Mouse (Mus musculus) spleen, postnatal 36 days (tissue): ENCODE data around the gene Ptpre.
A peak's percentile ranks its signal among the peaks of the same experiment; 100 is the strongest.
"Not testable (repeated sequence)": the region's sequence is repeated elsewhere in the genome, so short reads cannot be mapped to it uniquely, and the experiment has no call there.

Experiments
- DNase-seq, 2 experiments: peaks; one replicate each; pipeline ENCODE4 v3.0.0; 2022; ENCODE audit warnings: low spot score in 2 of 2, mixed read lengths in 1 of 2

The Ptpre gene

DNA sequence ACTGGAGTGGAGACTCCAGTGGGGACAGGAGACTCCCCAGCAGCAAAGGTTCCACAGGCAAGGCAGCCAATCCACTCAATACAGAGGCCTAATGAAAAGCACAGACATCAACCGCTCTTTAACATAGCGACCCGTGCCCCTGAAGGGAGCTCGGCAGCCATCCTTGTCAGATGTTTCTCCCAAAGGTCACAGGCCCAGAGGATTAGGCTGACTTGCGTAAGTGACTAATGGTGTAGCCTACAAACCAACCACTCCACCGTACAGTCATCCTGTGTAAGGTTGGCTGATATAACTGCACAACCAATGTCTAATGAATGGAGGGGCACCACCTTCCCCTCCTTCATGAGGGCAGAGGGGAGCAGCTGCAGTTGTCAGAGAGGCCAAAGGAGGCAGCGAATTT is 152.1 kb downstream of the Ptpre start:
- no peak for DNase-seq

DNA sequence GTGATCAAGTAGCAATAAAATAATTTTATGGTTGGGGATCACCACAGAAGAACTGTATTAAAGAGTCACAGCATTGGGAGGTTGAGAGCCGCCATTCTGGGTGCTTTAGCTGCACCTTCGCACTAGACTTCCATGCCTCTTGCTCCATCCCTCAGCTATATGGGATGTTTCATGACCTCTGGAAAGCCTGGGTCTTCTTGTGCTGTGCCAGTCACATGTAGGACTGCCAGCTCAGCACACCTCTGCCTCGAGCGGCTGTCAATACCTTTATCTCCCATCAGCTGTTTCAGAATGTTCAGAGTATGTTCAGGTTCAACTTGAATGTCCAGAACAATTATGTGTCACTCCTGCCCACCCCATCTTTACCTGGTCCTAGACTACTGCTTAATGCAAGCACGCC is 154.7 kb downstream of the Ptpre start:
- DNase-seq = no peak

DNA sequence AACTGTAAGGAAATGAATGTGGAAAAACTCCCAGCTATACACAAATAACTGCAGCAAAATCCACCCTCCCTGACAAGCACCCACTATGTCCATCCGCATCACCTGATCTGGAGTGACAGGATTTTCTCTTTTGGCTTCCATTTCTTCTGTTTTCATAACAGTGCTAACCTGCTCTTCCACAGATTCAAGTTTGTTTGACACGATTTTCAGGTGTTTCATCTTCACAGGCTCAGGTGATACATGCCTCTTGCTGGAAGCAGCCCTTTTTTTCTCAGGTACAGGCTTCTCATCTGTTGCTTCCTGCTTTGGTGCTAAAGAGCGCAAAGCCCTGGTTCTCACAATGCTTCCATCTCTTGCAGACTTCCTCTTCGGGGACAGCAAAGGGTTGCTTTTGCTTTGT is 156.8 kb downstream of the Ptpre start:
- DNase-seq = no peak

DNA sequence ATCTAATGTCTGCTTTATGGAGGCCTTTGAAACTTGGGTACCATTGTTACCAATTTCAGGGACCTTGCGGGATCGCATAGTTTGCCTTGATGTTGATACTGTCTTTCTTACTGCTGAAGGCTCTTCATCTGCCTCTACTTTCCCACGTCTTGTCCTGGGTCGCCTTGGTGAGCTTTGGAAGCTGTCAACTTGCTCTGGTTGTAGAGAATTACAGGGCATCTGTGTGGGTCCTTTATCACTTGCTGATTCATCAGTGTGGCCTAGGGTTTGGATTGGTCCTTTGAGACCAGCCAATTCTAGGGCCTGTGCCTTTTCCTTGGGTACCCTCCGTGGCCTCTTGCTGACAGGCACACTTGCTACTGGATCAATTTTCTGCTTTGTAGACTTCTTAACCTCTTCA is 157.5 kb downstream of the Ptpre start:
- no peak for DNase-seq

DNA sequence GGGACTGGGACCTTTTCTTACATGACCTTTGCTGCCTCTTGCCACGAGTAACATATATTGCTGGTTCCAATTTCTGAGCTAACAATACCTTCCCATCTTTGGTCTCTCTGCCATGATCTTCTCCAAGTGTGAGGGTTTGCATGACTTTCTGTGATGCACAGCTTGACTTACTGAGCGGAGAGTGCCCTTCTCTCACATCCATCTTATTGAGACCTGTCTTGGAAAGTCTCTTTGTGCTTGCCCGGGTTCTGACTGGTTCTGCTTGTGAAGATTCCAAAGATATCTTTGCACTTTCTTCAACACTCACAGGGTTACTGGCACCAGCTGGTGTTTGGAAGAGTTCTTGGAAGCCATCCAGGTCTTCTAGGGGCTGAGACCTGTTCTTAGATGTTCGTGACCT is 158.8 kb downstream of the Ptpre start:
- no peak for DNase-seq

DNA sequence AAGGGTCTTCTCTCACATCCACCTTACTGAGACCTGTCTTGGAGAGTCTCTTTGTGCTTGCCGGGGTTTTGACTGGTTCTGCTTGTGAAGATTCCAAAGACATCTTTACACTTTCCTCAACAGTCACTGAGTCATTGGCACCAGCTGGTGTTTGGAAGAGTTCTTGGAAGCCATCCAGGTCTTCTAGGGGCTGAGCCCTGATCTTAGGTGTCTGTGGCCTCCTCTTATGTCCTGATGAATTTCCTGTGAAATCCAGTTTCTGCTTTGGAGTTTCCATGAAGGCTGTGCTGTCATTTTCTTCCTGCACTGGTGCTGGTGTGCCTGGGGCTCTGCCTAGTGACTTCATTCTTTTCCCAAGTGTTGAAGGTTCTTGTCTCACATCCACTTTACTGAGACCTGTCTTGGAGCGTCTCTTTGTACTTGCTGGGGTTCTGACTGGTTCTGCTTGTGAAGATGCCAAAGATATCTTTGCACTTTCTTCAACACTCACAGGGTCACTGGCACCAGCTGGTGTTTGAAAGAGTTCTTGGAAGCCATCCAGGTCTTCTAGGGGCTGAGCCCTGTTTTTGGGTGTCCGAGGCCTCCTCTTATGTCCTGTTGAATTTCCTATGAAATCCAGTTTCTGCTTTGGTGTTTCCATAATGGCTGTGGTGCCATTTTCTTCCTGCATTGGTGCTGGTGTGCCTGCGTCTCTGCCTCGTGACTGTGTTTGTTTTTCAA is 159.9 kb downstream of the Ptpre start:
- DNase-seq = not testable (repeated sequence)

DNA sequence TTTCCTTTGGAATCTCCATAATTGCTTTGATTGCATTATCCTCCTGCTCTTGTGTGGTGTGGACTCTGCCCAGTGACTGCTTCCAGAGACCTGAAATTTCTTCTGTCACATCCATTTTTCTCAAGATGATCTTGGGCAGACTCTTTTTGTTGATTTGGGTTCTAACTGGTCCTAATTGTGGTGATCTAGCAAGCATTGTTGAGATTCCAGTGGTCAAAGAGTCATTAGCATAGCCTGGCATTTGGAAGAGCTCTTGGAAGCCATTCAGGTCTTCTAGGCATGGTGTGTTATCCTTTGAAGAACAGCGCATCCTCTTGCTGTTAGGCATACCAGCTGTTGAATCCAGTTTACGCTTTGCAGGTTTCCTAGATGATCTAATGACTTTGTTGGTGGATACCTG is 161.1 kb downstream of the Ptpre start:
- no peak for DNase-seq

DNA sequence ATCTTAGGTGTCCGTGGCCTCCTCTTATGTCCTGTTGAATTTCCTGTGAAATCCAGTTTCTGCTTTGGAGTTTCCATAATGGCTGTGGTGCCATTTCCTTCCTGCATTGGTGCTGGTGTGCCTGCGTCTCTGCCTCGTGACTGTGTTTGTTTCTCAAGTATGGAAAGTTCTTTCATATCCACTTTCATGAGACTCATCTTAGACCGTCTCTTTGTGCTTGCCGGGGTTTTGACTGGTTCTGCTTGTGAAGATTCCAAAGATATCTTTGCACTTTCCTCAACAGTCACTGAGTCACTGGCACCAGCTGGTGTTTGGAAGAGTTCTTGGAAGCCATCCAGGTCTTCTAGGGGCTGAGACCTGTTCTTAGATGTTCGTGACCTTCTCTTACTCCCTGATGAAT is 162.1 kb downstream of the Ptpre start:
- not testable (repeated sequence) for DNase-seq

DNA sequence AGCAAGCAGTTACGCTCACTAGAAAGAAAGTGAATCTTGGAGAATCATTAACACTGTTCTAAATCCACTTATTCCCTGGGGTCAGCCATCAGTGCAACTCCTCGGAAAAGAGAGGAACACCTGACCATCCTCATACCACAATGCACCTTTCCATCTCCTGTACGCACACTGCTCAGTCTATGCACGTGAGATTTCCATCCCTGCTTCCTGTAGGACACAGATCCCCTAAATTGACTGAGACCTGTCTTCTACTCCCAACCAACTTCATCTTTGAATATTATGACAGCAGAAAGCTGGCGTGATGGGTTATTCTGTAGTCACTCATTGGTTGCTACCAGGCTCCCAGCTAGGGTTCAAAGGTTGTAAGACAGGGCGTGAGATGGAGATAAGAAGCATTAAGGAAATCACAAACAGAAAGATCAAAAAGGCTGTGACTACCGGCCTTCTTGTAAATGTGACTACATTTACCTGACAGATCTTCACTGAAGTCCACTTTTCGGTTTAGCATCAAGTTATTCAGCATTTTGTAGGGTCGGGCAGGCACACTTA is 166.4 kb downstream of the Ptpre start:
- no peak for DNase-seq

DNA sequence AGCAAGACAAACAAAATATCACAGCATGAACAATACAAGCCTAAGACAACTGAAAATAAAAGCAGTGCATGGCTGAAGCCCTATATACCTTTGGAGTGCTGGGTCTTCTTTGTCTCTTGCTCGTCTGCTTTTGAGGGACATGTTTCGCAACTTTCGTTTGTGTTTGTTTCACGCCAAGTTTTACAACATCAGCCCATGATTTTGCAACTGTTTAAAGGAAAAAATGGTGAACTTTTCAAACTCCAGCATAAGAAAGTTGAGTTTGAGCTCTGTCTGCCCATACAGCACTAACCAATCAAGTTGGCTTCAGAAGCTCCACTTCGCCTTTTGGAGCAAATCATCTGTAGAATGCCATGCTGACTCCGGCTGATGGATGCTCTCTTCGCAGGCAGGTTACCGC is 167.0 kb downstream of the Ptpre start:
- DNase-seq = no peak

DNA sequence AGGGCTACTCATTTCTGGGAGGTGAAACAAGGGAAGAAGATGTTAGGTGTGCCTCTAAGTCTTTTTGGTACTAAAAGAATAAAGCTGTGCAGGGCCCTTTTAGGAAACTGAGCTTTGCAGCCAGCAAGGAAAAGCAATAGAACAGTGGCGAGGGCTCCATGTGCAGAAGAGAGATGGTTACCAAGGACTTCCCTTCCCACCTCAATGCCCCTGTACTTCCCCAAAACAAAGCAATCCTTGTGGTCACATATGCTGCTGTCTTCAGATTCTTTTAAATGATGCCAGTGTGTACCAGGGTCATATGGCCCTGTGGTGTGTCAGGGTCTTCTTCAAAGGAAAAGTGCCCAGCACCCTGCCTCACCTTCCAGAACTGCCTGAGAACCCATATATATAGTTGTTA is 167.8 kb downstream of the Ptpre start:
- no peak for DNase-seq

DNA sequence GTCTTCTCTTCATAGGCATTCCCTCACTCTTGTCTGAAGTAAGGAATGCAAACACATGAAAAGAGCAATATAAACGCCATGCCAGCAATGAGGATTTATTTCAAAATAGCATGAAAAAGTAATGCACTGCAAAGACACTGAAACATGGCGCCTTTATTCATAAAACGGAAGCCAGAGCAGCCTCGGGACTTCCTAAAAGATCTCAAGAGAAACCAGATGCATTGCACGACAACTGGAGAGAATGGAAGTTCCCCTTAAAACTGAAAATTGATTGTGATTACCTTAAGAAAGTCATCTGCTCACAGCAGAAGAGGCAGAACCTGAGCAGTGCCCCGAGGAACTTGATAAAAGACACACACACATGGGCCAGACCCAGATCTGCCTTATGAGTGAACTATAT is 168.5 kb downstream of the Ptpre start:
- DNase-seq = no peak

DNA sequence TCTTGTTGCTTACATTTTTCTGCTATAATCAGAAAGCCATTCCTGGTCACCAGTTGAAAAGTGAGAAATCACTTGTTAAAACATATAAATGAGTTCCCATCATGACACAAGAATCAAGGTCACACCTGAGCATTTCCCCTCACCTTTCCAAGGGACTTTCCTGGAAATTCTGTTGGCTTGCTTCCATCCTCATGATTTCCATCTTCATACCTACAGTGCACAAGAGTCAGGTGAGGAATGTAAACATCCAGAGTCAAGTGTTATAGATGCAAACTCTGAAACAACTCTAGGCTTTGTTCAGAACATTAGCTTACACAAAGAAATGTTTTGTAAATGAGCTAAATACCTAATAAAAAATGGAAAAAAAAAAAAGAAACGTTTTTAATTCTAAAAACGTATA is 173.4 kb downstream of the Ptpre start:
- DNase-seq = no peak

DNA sequence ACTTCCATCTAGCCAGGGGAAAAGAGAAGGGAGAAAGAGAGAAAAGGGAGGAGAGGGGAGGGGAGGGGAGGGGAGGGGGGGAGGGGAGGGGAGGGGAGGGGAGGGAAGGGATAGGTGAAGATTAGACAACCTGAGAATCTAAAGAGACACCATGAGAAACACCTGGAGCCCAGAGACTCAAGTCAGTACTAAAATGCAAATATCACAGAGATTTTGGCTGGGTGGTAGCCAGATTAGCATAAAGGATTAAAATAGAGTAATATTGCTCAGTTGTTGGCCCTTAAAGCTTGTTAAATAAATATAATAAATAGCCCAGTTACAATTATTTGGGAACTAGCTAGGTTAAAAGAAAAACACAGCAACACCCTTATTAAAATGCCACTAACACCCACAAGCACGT is 175.3 kb downstream of the Ptpre start:
- no peak for DNase-seq

DNA sequence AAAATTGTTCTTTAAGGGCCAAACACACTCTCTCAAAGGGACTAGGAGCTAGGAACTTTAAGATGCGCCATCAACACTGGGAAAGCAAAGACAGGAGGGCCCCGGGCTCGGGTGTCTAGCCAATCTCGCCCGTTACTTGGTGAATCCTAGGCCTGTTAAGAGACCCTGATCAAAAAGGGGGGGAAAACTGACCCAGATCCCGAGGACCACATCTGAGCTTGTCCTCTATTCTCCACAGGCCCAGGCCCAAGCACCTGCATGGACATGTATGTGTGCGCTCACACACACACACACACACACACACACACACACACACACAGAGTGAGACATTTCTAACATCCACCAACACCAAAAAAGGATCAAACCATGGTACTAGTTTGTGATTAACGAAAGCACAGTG is 176.0 kb downstream of the Ptpre start:
- DNase-seq = no peak

DNA sequence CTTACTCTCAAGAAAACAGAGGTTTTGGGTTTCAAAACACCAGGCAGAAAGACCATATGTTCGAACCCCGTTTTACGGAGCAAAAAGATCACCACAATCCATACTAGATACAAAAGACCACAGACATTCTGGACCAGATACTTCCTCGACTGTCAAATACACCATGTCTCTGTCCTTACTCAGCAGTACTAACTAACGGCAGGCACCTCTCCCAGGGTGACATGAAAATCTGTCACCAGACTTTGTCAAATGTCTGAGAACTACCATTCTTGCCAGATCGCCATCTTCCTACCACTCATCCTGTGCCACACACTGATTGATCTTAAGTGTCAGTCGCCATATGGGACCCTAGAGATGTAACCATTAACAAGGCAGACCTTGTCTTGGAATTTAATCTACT is 177.9 kb downstream of the Ptpre start:
- DNase-seq = no peak

DNA sequence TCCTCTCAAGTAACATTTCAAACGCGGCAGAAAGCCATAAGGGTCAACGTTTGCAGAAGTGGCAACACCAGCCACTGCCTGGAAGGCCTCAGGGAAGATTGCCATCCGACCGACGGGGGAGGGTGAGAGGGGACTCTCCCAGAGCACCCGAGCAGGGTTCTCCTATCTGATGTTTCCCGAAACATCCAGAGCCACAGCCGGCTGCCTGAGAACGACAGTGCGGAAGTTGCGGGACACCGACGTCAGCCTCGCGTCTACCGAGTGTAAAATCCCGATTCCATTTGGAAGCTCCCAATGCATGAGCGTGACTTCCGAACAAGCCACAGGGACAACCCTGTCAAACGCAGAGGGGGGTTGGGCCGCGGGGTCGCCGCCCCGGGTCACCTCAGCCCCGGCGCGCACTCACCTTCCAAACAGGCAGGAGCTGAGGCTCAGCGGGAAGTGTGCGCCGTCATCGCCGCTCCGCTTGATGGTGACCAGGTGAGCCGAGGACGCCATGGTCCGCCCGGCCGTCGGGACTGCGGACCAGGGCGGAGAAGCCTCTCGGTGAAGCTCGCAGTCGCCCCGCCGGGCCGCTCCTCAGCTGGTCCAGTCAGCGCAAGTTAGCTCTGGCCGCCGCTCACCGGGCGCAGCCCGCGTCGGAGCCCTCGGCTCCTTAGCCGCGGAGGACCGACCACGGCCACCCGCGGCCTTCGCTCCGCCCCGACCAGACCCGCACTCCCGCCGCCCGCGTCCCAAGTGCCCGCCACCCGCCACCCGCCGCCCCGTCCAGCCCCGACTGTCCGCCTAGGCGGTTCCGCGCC is 178.6 kb downstream of the Ptpre start, which contains the start of gene Mki67:
Gene Mki67 (minus strand): TSS at position 720 of the 803 bp plus-strand sequence.
- peak in 1 of 2 experiments; percentile 40 for DNase-seq

DNA sequence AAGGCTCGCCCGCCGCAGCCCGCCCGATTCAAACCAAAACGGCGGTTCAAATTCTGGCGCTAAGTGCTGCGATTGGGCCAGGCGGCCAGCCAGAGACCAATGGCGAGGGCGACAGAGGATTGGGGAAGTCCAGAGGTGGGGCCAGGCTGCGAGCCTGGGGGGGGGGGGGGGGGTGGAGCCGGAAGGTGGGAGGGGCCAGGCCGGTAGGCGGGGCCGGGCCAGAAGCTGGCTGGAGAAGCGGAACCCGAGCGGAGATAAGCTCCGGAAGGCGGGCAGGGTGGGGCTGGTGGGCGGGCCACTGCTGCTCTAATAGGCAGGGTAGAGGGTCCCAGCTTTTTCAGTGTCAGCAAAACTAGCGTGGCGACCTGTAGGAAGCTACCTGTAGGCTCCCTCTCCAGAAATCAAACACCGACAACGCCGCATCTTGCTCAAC is 179.2 kb downstream of the Ptpre start:
- DNase-seq = peak; percentile 90 to 92

DNA sequence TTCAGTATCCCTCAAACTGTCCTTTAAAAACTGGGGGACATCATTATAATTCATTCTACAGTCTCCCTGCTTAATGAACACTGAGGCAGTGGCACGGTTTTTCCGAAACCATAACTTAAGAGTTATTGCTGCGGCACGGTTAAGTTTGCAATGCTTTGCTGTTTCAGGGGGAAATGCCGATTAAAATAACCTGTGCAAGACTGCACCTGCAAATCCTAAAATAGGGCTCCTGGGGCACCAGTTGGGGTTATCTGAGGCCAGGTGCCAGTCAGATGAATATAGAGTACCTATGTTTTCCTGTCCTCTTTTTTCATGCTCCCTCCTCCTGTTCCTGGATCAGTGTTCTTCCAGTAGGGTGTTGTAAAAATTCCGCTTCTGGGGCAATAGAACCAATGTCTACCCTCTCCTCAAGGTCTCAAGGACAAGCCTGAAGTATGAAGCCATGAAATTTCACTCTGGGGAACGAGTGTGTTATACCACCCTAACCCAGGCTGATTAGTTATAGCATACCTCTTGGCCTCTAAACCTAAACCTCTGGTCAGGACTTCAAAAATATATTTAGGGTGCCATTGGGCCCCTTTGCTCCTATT is 179.8 kb downstream of the Ptpre start:
- peak in 1 of 2 experiments; percentile 12 for DNase-seq

DNA sequence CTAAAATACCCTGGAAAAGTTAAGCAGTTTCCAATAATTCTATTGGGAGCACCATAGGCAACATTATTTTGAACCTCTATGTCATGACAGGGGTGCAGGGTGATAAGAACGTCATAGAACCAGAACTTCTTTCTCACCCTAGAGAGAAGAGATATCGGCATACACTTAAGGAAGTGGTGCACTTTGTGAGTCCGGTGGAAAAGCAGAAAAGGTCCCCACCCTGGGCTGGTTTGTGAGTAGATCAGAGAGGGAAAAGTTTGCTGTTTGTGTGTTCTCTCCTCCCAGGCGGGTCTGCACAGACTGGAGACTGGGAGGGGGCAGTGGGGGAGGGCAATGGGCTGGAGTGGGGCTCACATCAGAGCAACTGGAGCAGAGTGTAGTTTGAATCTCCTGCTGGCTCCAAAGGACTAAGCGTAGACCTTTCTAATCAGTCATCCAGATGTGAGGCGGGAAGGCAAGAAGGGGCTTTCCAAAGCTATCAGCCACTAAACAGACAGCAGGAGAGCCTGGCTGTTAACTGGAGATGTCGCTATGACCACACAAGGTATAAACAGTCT is 184.2 kb downstream of the Ptpre start:
- peak; percentile 31 to 70 for DNase-seq

DNA sequence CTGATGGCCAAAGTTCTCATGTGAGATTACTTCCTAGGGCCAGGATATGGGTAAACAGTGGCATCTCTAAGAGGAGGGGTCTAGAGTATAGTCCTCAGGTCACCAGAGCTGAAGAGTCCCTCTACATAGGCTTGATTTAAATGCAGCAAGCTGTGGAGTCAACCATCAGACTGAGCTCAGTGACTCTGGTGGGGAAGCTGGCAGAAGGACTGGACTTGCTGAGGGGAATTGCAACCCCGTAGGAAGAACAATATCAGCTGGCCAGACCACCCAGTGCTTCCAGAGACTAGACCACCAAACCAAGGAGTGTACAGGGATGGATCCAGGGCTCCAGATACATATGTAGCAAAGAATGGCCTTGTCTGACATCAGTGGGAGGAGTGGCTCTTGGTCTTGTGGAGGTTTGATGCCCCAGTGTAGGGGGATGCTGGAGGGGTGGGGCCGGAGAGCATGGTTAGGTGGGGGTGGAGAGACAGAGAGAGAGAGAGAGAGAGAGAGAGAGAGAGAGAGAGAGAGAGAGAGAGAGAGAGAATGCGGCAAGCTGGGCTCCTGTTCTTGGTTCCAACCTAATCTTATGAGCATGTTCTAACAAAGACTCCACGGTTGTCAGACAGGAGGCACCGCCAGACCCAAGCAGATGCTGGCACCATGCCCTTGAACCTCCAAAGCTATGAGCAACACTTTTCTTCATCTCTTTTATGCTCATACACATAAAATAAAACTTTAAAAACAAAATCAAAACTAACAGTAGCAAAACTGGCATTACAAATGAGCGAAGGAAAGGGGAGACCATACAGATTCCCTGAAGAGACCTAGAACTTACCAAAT is 184.9 kb downstream of the Ptpre start:
- no peak for DNase-seq
